Mouse (Mus musculus) right cerebral cortex, postnatal 4 days (tissue): ENCODE results near the gene Duox2.

ENCODE experiments used
- DNase-seq: peaks from one replicate; pipeline ENCODE4 v3.0.0-alpha.2; 2022

The Duox2 gene

GRCm38 (mm10) chr2:122236321-122236720 lies 61.9 kb downstream of the Duox2 start:
- no peak for DNase-seq

GRCm38 (mm10) chr2:122235425-122235824 lies 62.8 kb downstream of the Duox2 start:
- DNase-seq = no peak

- peak; percentile 82 for DNase-seq
Observed at GRCm38 (mm10) chr2:122234611-122235288, 63.5 kb downstream of the Duox2 start, which contains the start of gene Sord. Sord (plus strand) TSS chr2:122234749.

- DNase-seq = peak; percentile 7
Observed at GRCm38 (mm10) chr2:122233759-122234557, 64.3 kb downstream of the Duox2 start.

- DNase-seq = no peak
Observed at GRCm38 (mm10) chr2:122233341-122233740, 64.9 kb downstream of the Duox2 start.

GRCm38 (mm10) chr2:122231616-122232015 lies 66.6 kb downstream of the Duox2 start:
- DNase-seq = no peak

GRCm38 (mm10) chr2:122230395-122230794 lies 67.9 kb downstream of the Duox2 start:
- DNase-seq = no peak
